Mouse (Mus musculus): ENCODE measurements around the gene Dis3l2. TPM values are rescaled to one million over a fixed set of nuclear protein-coding genes. Genes with fewer than 3 reads are reported as not detected.

Gene Dis3l2
- total RNA-seq (2023), result 21.5 TPM

GRCm38 (mm10) chr1:86703300-86703964, at the start of gene Dis3l2:
TSS of gene Dis3l2 (plus strand) at chr1:86703808.

GRCm38 (mm10) chr1:86670279-86671038, 33.1 kb upstream of the Dis3l2 start, which contains the start of gene Nppc:
TSS of gene Nppc (minus strand) at chr1:86670571.

GRCm38 (mm10) chr1:87089828-87090227, 386.2 kb downstream of the Dis3l2 start, which contains the start of gene Alppl2:
TSS of gene Alppl2 (minus strand) at chr1:87089928.

Other genes with a start within 250 kb of the Dis3l2 start
- 1,479 TPM for gene Ptma, start 177.1 kb upstream of the Dis3l2 start, total RNA-seq (2023)
- 12.8 TPM for gene Pde6d, start 121.2 kb upstream of the Dis3l2 start, total RNA-seq (2023)
- gene Cops7b, start 120.9 kb upstream of the Dis3l2 start, total RNA-seq (2023), result 11.4 TPM
- gene Nppc, start 33.2 kb upstream of the Dis3l2 start, total RNA-seq (2023), result not detected

Data from CD4-positive naive resting alpha-beta T cell, adult 57 days (primary cell).